Mouse (Mus musculus): ENCODE data around the gene 9130019O22Rik. TPM values are rescaled to one million over a fixed set of nuclear protein-coding genes. Genes with fewer than 3 reads are reported as not detected.
"Not testable (repeated sequence)": the region's sequence is repeated elsewhere in the genome, so short reads cannot be mapped to it uniquely, and the experiment has no call there.

9130019O22Rik gene
- polyA plus RNA-seq, 1 experiment from 2014 or later: 2.4 TPM

DNA sequence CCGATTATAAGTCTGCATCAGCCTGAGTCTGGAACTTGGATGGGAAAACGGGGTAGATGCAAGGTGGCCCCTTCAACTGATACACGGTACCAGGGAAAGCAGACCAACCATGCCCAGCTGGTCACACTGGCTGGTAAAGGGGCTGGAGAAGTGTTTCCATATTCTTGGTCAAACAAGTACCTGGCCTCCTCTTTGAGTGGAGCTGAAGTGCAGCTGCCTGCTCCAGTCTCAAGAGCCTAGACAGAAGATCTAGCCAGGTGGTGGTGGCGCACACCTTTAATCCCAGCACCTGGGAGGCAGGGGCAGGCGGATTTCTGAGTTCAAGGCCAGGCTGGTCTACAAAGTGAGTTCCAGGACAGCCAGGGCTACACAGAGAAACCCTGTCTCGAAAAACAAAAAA, 45.1 kb downstream of the 9130019O22Rik start:
- H3K79me2 ChIP-seq (ENCODE audit: inconsistent target): peaks cover 12% of the 10 kb centered on the region; the same call in 1 of the 2 replicates
- 97% methylated on average over 5 of the region's 6 CpGs for WGBS (ENCODE audit: missing documents)
- not testable (repeated sequence) for H3K36me3 ChIP-seq (ENCODE audit: inconsistent target); H3K27ac ChIP-seq; H3K4me3 ChIP-seq (ENCODE audit: inconsistent target)

DNA sequence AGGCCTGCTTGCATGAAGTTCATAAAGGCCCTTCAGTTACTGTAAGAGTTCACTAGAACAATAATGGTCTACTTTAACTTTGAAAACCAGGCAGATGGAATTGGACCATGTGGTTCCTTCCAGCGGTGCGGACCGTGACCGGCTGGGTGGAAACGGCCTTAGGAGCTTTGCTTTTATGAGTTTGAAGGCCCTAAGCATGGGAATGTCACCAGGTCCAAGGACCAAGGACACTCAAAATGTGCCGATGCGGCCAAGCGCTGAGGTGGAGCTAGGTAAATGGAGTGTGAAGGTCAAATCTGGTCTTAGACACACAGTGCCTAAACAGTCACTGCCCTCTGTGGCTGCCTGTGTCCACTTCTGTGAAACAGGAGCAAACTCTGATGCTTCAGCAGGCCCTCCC, 45.6 kb downstream of the 9130019O22Rik start:
- no peak overlapping the region for H3K27ac ChIP-seq
- peaks cover 12% of the 10 kb centered on the region; the same call in 1 of the 2 replicates for H3K79me2 ChIP-seq (ENCODE audit: inconsistent target)
- H3K4me3 ChIP-seq (ENCODE audit: inconsistent target): no peak overlapping the region
- WGBS (ENCODE audit: missing documents): 90% methylated on average over 8 of the region's 8 CpGs
- no peaks in the 10 kb centered on the region for H3K36me3 ChIP-seq (ENCODE audit: inconsistent target)

- H3K36me3 ChIP-seq (ENCODE audit: inconsistent target): no peaks in the 10 kb centered on the region
- no peak overlapping the region for H3K4me3 ChIP-seq (ENCODE audit: inconsistent target)
- H3K27ac ChIP-seq: no peak overlapping the region
- 61% methylated on average over 4 of the region's 4 CpGs for WGBS (ENCODE audit: missing documents)
- H3K79me2 ChIP-seq (ENCODE audit: inconsistent target): no peaks in the 10 kb centered on the region
These were observed 49.3 kb downstream of the 9130019O22Rik start for GRCm38 (mm10) chr7:127337636-127338035.

DNA sequence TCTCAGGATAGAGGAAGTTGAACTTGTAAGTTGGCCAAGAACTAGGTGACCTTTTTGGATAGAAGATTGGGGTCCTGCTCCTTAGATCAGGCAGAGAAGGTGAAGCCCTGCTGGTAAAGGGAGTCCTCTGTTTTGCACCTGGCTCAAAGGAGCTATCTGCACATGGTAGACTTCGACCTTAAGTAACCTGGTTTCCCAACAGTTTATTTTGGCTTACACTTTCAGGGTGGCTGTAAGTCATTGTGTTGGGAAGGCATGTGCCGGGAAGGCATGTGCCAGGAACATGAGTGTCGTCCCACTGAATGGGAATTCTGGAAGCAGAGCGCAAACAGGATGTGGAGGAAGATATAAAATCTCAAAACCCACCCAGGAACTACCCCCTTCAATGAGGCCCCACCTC, 51.4 kb downstream of the 9130019O22Rik start:
- Histone ChIP-seq H3K79me2 (ENCODE audit: inconsistent target) (no peaks in the 10 kb centered on the region), H3K36me3 (ENCODE audit: inconsistent target) (no peaks in the 10 kb centered on the region), H3K27ac (no peak overlapping the region), H3K4me3 (ENCODE audit: inconsistent target) (no peak overlapping the region)
- WGBS (ENCODE audit: missing documents): 89% methylated on average over 4 of the region's 4 CpGs

GRCm38 (mm10) chr7:127333240-127333639, 53.7 kb downstream of the 9130019O22Rik start:
- 93% methylated on average over 6 of the region's 6 CpGs for WGBS (ENCODE audit: missing documents)

More at GRCm38 (mm10) chr7:127333240-127333639, 53.7 kb downstream of the 9130019O22Rik start:
- no peaks in the 10 kb centered on the region for H3K79me2 ChIP-seq (ENCODE audit: inconsistent target)
- no peak overlapping the region for H3K27ac ChIP-seq
- H3K4me3 ChIP-seq (ENCODE audit: inconsistent target): no peak overlapping the region
- H3K36me3 ChIP-seq (ENCODE audit: inconsistent target): no peaks in the 10 kb centered on the region

Other genes with a start within 250 kb of the 9130019O22Rik start
- 1.3 to 3.8 TPM (median 1.5 TPM) in 3 replicates for gene Spn, start 249.3 kb downstream of the 9130019O22Rik start, polyA plus RNA-seq (2018)
- 36.2 to 55.7 TPM (median 41.4 TPM) in 3 replicates for gene Cd2bp2, start 191.1 kb downstream of the 9130019O22Rik start, polyA plus RNA-seq (2018)
- gene Tbc1d10b, start 178.7 kb downstream of the 9130019O22Rik start, polyA plus RNA-seq (2018): 32.8 to 44.1 TPM (median 41.7 TPM) in 3 replicates
- gene Mylpf, start 178.3 kb downstream of the 9130019O22Rik start, polyA plus RNA-seq (2018): 0.47 to 1.4 TPM in 2 of 3 replicates, not detected in the other
- gene Zfp553, start 154.1 kb downstream of the 9130019O22Rik start, polyA plus RNA-seq (2018): 5.4 to 7.1 TPM (median 5.6 TPM) in 3 replicates
- 0.75 to 2.4 TPM (median 1.9 TPM) in 3 replicates for gene Sept1, start 154.0 kb downstream of the 9130019O22Rik start, polyA plus RNA-seq (2018)
- gene Zfp771, start 142.9 kb downstream of the 9130019O22Rik start, polyA plus RNA-seq (2018): 2.3 to 8.3 TPM (median 8.1 TPM) in 3 replicates
- gene Dctpp1, start 126.5 kb downstream of the 9130019O22Rik start, polyA plus RNA-seq (2018): 15.9 to 45.9 TPM (median 27.1 TPM) in 3 replicates
- 19.7 to 40.4 TPM (median 38.9 TPM) in 3 replicates for gene Sephs2, start 113.1 kb downstream of the 9130019O22Rik start, polyA plus RNA-seq (2018)
- gene Itgal, start 90.9 kb downstream of the 9130019O22Rik start, polyA plus RNA-seq (2018): 5.5 to 18.7 TPM (median 12.0 TPM) in 3 replicates
- gene Zfp768, start 41.6 kb downstream of the 9130019O22Rik start, polyA plus RNA-seq (2018): 11.5 to 14.2 TPM (median 12.0 TPM) in 3 replicates
- gene Zfp747, start 11.1 kb downstream of the 9130019O22Rik start, polyA plus RNA-seq (2018): 4.8 to 5.8 TPM (median 5.6 TPM) in 3 replicates
- 1.3 to 3.1 TPM (median 1.6 TPM) in 3 replicates for gene E430018J23Rik, start 6.5 kb upstream of the 9130019O22Rik start, polyA plus RNA-seq (2018)
- 6.0 to 7.4 TPM (median 6.2 TPM) in 3 replicates for gene Zfp764, start 19.7 kb upstream of the 9130019O22Rik start, polyA plus RNA-seq (2018)
- gene Zfp688, start 34.9 kb upstream of the 9130019O22Rik start, polyA plus RNA-seq (2018): 5.1 to 17.4 TPM (median 8.9 TPM) in 3 replicates
- 1.0 to 1.9 TPM (median 1.0 TPM) in 3 replicates for gene Zfp689, start 62.0 kb upstream of the 9130019O22Rik start, polyA plus RNA-seq (2018)
- 31.6 to 54.9 TPM (median 50.8 TPM) in 3 replicates for gene Prr14, start 72.4 kb upstream of the 9130019O22Rik start, polyA plus RNA-seq (2018)
- gene Fbrs, start 92.0 kb upstream of the 9130019O22Rik start, polyA plus RNA-seq (2018): 47.3 to 163 TPM (median 92.9 TPM) in 3 replicates
- gene Srcap, start 124.8 kb upstream of the 9130019O22Rik start, polyA plus RNA-seq (2018): 14.3 to 15.8 TPM (median 15.4 TPM) in 3 replicates
- gene Gm42715, start 132.4 kb upstream of the 9130019O22Rik start, polyA plus RNA-seq (2018): 13.1 to 13.5 TPM (median 13.2 TPM) in 3 replicates
- not detected in 3 replicates for gene Tmem265, start 174.2 kb upstream of the 9130019O22Rik start, polyA plus RNA-seq (2018)
- 23.8 to 33.8 TPM (median 26.9 TPM) in 3 replicates for gene Phkg2, start 186.2 kb upstream of the 9130019O22Rik start, polyA plus RNA-seq (2018)
- gene Ccdc189, start 201.4 kb upstream of the 9130019O22Rik start, polyA plus RNA-seq (2018): 0.72 to 3.0 TPM (median 2.9 TPM) in 3 replicates
- 27.1 to 29.6 TPM (median 28.3 TPM) in 3 replicates for gene Rnf40, start 201.6 kb upstream of the 9130019O22Rik start, polyA plus RNA-seq (2018)
- 5.9 to 11.5 TPM (median 8.2 TPM) in 3 replicates for gene Zfp629, start 228.6 kb upstream of the 9130019O22Rik start, polyA plus RNA-seq (2018)